Mouse (Mus musculus): ENCODE measurements at regions not wholly inside any gene's neighbourhood (a gene's known extent, or its start where the extent isn't known, plus 50 kb on each side); places are given as distances from the start of the nearest gene placed in this dataset.

DNA sequence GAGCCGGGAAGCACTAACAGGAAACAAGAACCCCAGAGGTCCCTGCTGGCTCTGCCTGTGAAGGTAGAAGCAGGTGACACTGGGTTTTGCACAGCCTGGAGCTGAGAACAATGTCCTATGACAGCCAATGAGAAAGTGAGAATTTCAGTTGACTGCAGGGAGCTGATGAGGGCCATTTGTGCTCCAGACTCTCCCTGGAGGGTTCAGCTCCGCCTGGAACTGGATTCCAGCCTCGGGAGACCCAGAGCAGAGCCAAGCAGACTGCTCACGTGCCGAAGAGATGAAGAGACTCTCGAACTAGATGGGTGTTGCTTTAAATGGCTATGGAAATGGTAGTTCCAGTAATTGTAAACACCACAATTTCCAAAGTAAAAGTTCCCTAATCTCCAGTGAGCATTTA, 93.5 kb downstream of the Cand1 start:
- H3K27me3 ChIP-seq (ENCODE audit: poor library complexity, severe bottlenecking), result no peaks in the 10 kb centered on the region
- no peak overlapping the region for H3K4me3 ChIP-seq
- no peaks in the 10 kb centered on the region for H3K4me1 ChIP-seq
- DNase-seq (ENCODE audit: extremely low spot score, low spot score), result no peak
- 76% methylated on average over 6 of the region's 6 CpGs for WGBS
- no peak overlapping the region for H3K27ac ChIP-seq
- H3K9me3 ChIP-seq, result no peaks in the 10 kb centered on the region
- no peaks in the 10 kb centered on the region for H3K36me3 ChIP-seq (replicated peaks)

DNA sequence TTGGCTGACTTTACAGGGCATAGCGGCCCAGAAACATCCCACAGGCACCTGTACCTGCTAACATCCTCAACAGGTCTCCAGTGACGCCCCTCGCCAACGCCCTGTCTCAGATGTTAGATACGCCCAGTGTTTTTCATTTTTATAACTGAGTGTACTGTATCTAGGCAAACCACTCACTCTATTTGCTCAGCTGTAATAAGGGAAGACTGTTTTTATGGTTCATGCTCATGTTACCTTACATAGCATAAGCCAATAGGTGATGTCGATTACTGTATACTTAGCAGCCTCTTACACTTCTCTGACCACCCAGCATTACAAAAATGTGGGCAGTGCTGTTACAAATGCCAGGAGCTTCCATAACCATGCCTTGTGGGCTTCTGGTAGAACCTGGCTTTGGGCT, 97.0 kb downstream of the Cand1 start:
- no peaks in the 10 kb centered on the region for H3K4me1 ChIP-seq
- no peaks in the 10 kb centered on the region for H3K27me3 ChIP-seq (ENCODE audit: poor library complexity, severe bottlenecking)
- no peak overlapping the region for H3K27ac ChIP-seq
- no peak for DNase-seq (ENCODE audit: extremely low spot score, low spot score)
- WGBS, result 95% methylated on average over 6 of the region's 6 CpGs
- no peaks in the 10 kb centered on the region for H3K36me3 ChIP-seq (replicated peaks)
- no peak overlapping the region for H3K4me3 ChIP-seq
- no peaks in the 10 kb centered on the region for H3K9me3 ChIP-seq

DNA sequence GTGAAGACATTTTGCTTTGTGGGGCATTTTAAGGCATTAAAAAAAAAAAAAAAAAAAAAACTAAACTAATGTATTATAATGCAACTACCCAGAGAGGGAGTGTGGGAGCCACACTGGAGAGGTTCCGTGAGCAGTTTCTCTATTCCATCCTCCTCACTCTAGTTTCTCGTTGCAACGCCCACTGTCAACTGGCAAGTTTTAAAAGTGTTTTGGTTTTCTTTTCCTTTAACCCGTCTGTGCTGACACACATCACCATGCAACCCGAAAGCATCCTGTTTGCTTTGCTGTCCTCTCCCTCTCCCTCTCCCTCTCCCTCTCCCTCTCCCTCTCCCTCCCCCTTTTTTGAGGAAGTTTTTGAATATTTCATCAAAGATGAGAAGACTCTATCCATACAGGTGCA, 97.5 kb downstream of the Cand1 start:
- Histone ChIP-seq H3K27me3 (ENCODE audit: poor library complexity, severe bottlenecking) (no peaks in the 10 kb centered on the region), H3K36me3 (replicated peaks) (no peaks in the 10 kb centered on the region), H3K27ac (no peak overlapping the region), H3K4me1 (no peaks in the 10 kb centered on the region), H3K4me3 (no peak overlapping the region), H3K9me3 (no peaks in the 10 kb centered on the region)
- WGBS, result 91% methylated on average over 5 of the region's 5 CpGs
- no peak for DNase-seq (ENCODE audit: extremely low spot score, low spot score)

DNA sequence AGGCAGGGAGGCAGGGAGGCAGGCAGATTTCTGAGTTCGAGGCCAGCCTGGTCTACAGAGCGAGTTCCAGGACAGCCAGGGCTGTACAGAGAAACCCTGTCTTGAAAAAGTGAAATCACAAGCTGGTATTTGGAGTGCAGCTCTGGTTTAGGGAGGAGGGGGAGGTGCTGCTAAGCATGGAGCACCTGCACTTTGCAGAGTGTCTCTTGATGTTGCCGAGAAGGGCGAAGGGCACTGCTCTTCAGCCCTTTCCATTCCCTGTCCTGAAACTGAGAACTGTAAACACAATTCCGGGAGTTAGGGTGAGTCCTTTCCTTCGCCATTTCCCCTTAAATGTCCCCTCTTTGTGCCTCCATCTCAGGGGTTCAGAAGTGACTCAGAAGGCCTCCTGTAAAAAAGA, 101.6 kb downstream of the Cand1 start:
- Histone ChIP-seq H3K27me3 (ENCODE audit: poor library complexity, severe bottlenecking) (no peaks in the 10 kb centered on the region), H3K9me3 (no peaks in the 10 kb centered on the region), H3K4me3 (no peak overlapping the region), H3K27ac (no peak overlapping the region), H3K4me1 (peaks cover 9% of the 10 kb centered on the region), H3K36me3 (replicated peaks) (no peaks in the 10 kb centered on the region)
- 82% methylated on average over 6 of the region's 6 CpGs for WGBS
- no peak for DNase-seq (ENCODE audit: extremely low spot score, low spot score)

DNA sequence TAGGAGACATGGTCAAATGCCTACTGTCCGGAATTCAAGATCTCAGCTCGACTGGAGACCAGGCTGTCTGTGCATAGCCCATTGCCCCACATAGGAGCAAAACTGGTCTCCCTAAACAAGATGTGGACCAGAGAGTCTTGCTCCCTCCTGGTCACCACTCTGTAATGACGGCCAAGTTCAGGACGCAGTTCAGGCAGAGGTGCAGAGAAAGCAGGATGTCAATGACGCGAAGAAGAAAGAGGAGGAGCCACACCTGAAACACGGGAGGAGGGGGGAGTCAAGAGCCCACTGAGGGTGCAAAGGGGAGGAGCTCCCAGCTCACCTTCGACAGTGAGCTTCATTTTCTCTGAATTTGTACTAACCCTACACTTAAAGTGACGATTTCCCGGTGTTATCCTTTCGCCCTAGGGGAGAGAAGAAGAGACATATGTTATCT, 104.3 kb downstream of the Cand1 start:
- DNase-seq (ENCODE audit: extremely low spot score, low spot score), result no peak
- Histone ChIP-seq H3K4me3 (no peak overlapping the region), H3K9me3 (no peaks in the 10 kb centered on the region), H3K27ac (no peak overlapping the region), H3K36me3 (replicated peaks) (no peaks in the 10 kb centered on the region), H3K4me1 (peaks cover 19% of the 10 kb centered on the region), H3K27me3 (ENCODE audit: poor library complexity, severe bottlenecking) (no peaks in the 10 kb centered on the region)
- WGBS, result 58% methylated on average over 11 of the region's 11 CpGs

DNA sequence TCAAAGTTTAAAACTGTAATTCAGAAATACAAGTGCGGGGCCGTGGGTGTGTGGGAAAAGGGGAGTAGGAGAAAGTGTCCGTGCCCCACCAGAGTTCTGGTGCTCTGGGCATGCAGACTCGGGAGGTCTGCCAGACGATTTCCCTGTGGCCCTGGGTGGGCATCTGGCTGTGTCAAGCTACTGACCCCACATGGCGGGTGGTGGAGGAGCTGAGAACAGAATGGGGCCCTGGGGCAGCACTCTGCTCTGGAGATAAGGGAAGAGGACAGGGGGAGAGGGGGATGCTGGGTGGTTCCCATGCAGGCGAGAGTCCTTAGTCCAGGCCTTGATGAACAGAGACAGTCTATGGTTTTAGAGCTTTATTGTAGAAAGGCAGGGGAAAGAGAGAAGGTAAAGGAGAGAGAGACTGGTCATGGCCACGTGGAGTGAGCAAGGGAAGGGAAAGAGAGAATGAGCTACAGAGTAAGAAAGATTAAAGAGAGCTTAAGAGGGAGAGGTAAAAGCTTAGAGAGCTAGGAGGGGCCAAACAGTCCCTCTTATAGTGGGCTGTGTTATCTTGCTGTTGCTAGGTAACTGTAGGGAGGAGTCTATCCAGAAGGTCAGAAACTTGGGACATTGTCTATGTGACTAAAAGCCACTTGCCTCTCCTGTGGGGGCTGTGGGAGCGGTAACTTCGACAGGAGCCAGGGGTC, 104.9 kb downstream of the Cand1 start:
- no peaks in the 10 kb centered on the region for H3K27me3 ChIP-seq (ENCODE audit: poor library complexity, severe bottlenecking)
- H3K4me1 ChIP-seq, result peaks cover 19% of the 10 kb centered on the region
- no peaks in the 10 kb centered on the region for H3K36me3 ChIP-seq (replicated peaks)
- H3K4me3 ChIP-seq, result no peak overlapping the region
- no peak overlapping the region for H3K27ac ChIP-seq
- 68% methylated on average over 10 of the region's 10 CpGs for WGBS
- DNase-seq (ENCODE audit: extremely low spot score, low spot score), result no peak
- no peaks in the 10 kb centered on the region for H3K9me3 ChIP-seq

DNA sequence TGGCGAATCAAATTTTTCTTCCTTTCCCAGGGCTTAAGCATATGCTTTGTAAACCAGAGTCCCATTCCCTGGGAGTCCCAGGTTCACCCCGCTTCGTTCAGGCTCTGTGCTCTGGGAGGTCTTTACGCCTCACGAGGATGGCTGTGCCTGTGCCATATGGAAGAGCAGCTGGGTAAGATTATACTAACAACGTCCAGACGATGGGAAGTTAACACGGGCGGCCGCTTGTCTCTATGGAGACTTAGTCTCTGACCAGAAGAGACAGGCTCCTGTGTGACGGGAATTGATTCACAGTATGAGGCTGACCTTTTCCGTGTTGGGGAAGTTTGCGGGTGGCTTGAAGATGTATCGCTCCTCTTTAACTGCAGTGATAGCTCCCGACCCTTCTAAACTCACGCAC, 107.9 kb downstream of the Cand1 start:
- DNase-seq (ENCODE audit: extremely low spot score, low spot score), result peak; percentile 41
- Histone ChIP-seq H3K9me3 (no peaks in the 10 kb centered on the region), H3K36me3 (replicated peaks) (no peaks in the 10 kb centered on the region), H3K27ac (no peak overlapping the region), H3K27me3 (ENCODE audit: poor library complexity, severe bottlenecking) (no peaks in the 10 kb centered on the region), H3K4me1 (peaks cover 19% of the 10 kb centered on the region), H3K4me3 (peak overlapping the region; percentile 12; the same call in 1 of the 2 replicates)
- 43% methylated on average over 16 of the region's 16 CpGs for WGBS

DNA sequence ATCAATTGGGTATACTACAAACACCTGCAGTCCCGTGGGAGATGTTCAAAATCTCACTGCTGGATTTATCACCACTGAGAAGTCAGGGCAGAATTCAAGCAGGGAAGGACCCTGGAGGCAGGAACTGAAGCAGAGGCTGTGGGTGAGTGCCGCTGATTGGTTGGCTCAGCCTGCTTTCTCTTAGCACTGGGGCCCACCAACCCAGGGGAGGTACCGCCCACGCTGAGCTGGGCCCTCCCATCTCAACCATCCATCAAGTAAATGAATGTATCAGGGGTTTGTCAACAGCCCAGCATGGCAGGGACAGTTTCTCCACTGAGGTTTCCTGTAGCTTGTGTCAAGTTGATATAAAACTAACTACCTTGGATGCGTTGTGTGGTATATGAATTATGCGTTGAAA, 109.2 kb downstream of the Cand1 start:
- peaks cover 19% of the 10 kb centered on the region for H3K4me1 ChIP-seq
- no peak overlapping the region for H3K27ac ChIP-seq
- WGBS, result 84% methylated on average over 6 of the region's 6 CpGs
- no peak for DNase-seq (ENCODE audit: extremely low spot score, low spot score)
- no peaks in the 10 kb centered on the region for H3K9me3 ChIP-seq
- H3K27me3 ChIP-seq (ENCODE audit: poor library complexity, severe bottlenecking), result no peaks in the 10 kb centered on the region
- no peaks in the 10 kb centered on the region for H3K36me3 ChIP-seq (replicated peaks)
- H3K4me3 ChIP-seq, result no peak overlapping the region

DNA sequence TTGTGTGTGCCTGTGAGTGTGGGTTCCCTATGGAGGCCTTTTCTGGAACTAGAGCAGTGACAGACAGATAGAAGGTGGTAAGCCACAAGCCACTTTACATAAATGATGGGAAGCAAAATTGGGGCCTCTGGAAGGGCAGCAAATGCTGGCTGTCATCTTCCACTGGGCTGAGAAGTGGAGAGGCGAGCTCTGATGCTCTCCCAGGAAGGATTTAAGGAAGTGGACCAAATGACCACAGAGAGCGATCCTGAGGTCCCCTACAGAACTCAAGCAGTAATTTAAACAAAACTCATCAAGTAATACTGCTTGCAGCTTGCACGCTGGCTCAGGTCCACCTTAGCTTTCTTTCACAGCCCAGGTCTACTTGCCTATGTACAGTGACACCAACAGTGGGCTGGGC, 111.8 kb downstream of the Cand1 start:
- no peaks in the 10 kb centered on the region for H3K36me3 ChIP-seq (replicated peaks)

DNA sequence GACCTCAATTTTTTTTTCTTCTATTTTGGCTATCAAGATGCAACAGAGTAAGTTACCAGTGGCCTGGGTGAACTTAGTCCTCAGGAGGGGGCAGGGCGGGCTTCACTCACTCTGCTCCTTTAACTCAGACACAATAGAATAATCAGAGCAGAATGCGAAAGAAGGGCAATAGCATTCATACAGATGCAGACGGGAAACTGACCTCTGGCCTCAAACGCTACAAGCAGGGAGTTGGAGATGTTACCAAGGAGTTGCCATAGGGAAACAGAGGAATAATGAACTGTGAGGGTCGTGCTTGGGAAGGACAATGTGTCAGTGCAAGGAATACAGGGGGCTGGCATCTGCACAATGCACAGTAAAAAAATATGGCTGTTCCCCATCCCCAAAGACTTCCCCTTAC, 116.3 kb downstream of the Cand1 start:
- Histone ChIP-seq H3K4me1 (0 out of 2 replicates have a peak, but pooled peaks cover 3% of the 10 kb centered on the region), H3K27ac (no peak overlapping the region), H3K27me3 (ENCODE audit: poor library complexity, severe bottlenecking) (no peaks in the 10 kb centered on the region), H3K4me3 (no peak overlapping the region), H3K9me3 (peaks cover 9% of the 10 kb centered on the region; the same call in 1 of the 2 replicates), H3K36me3 (replicated peaks) (no peaks in the 10 kb centered on the region)
- WGBS, result 57% methylated on average over 5 of the region's 5 CpGs
- no peak for DNase-seq (ENCODE audit: extremely low spot score, low spot score)

More for the DNA sequence above, 111.8 kb downstream of the Cand1 start:
- WGBS, result 93% methylated on average over 3 of the region's 3 CpGs
- Histone ChIP-seq H3K4me3 (no peak overlapping the region), H3K27me3 (ENCODE audit: poor library complexity, severe bottlenecking) (no peaks in the 10 kb centered on the region), H3K27ac (no peak overlapping the region), H3K4me1 (peaks cover 12% of the 10 kb centered on the region; the same call in 1 of the 2 replicates), H3K9me3 (no peaks in the 10 kb centered on the region; the same call in 1 of the 2 replicates)
- no peak for DNase-seq (ENCODE audit: extremely low spot score, low spot score)

DNA sequence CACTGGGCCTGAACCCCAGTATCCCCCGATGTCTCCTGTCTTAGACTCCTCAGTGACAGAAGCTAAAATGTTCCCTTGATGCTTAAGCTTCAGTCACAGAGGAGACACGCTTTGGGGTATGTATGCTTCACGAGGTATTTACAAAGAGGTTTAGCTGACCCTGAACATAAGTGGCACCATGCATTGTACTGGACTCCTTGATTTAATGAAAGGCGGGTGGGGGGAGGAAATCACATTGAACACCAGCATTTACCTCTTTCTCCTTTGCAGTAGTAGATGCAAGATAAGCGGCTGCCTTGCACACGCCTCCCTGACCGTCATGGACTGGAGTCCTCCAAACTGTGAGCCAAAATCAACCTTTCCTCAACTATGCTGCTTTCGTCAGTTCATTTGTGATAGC, 117.5 kb downstream of the Cand1 start:
- Histone ChIP-seq H3K27ac (no peak overlapping the region), H3K4me3 (no peak overlapping the region), H3K9me3 (peaks cover 9% of the 10 kb centered on the region; the same call in 1 of the 2 replicates), H3K36me3 (replicated peaks) (no peaks in the 10 kb centered on the region), H3K27me3 (ENCODE audit: poor library complexity, severe bottlenecking) (no peaks in the 10 kb centered on the region), H3K4me1 (0 out of 2 replicates have a peak, but pooled peaks cover 3% of the 10 kb centered on the region)
- WGBS, result 88% methylated on average over 8 of the region's 8 CpGs
- no peak for DNase-seq (ENCODE audit: extremely low spot score, low spot score)

DNA sequence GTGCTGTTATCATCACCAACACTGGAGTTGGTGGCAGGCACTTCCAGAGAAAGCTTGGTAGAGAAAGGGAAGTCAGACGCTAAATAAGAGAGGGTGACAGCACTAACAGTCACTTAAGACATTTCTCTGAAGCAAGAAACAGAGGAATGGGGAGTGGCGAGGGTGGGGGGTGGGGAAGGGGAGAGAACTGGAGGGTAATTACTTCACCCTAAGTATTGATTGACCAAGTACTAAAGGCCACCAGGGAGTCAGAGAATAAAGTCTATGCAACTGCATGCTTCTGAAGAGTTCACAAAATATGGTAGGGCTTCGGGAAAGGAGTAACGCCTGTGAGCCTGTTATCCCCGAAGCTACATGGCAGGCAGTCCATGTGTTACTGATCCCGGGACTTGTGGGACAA, 118.3 kb downstream of the Cand1 start:
- Histone ChIP-seq H3K9me3 (peaks cover 9% of the 10 kb centered on the region; the same call in 1 of the 2 replicates), H3K27ac (no peak overlapping the region), H3K27me3 (ENCODE audit: poor library complexity, severe bottlenecking) (no peaks in the 10 kb centered on the region), H3K4me3 (no peak overlapping the region), H3K36me3 (replicated peaks) (no peaks in the 10 kb centered on the region), H3K4me1 (0 out of 2 replicates have a peak, but pooled peaks cover 3% of the 10 kb centered on the region)
- 76% methylated on average over 6 of the region's 6 CpGs for WGBS
- DNase-seq (ENCODE audit: extremely low spot score, low spot score), result no peak

DNA sequence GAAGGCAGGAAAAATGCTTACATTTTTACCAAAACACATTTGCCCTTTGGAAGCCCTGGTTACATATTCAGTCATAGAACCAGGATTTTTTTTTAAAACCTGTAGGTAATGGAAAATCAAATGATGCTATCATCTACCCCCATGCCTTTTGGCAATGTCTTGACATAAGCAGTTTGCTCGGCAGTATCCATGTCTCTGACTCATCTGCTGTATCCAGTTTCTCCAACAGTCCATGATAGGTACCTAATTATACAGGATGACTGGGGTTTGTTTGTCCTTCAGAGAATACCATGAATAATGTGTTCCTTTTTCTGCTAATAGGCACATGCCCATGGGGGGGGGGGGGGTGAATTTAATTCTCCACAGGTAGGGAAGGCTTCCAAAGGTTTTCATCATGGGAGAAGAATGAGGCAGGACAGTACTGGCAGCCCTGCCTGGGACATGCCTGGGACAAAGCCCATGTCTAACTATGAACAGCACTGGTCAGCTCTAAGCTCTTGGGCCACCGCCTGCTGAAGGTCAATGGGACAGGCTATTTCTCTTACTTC, 122.9 kb downstream of the Cand1 start:
- WGBS, result 90% methylated on average over 2 of the region's 2 CpGs
- Histone ChIP-seq H3K9me3 (no peaks in the 10 kb centered on the region), H3K4me1 (no peaks in the 10 kb centered on the region), H3K27me3 (ENCODE audit: poor library complexity, severe bottlenecking) (no peaks in the 10 kb centered on the region), H3K4me3 (no peak overlapping the region), H3K27ac (no peak overlapping the region), H3K36me3 (replicated peaks) (no peaks in the 10 kb centered on the region)
- DNase-seq (ENCODE audit: extremely low spot score, low spot score), result no peak
